Mouse (Mus musculus): ENCODE measurements around the gene Tesk2.

DNA sequence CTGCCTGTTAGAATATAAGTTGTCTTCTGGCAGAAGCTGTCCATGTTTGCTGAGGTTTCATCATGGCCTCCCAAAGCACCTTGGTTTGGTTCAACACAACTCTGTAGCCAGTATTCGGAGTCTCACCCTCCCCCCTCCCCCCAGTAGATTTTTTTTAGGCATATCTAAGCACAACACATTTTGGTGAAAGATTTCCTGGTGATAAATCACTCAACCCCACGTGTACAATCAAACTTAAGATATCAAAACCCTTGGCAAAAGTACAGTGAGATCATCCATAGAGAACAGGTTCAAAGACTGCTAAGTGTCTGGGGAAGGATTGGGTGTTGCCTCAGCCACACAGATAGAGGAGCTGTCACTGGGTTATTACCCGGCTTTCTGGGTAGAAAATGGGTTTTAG is 90.3 kb downstream of the Tesk2 start:
- no peak for TF ChIP-seq CTCF (IDR thresholded peaks at IDR 0.05; ENCODE audit: low read depth)
- no peak for TF ChIP-seq EP300 (IDR thresholded peaks at IDR 0.05; ENCODE audit: low read depth)

Data from liver, embryonic 14.5 days (tissue).